Mouse (Mus musculus): ENCODE measurements around the gene Gm10697. TPM values are rescaled to one million over a fixed set of nuclear protein-coding genes. Genes with fewer than 3 reads are reported as not detected.
"Not testable (repeated sequence)": the region's sequence is repeated elsewhere in the genome, so short reads cannot be mapped to it uniquely, and the experiment has no call there.

Gm10697 gene
- polyA plus RNA-seq (2012; fragmentation: generic; extraction: Trizol), result not detected

- not testable (repeated sequence) for H3K36me3 ChIP-seq (ENCODE audit: control insufficient read depth, insufficient read depth); H3K4me2 ChIP-seq (ENCODE audit: low read depth)
Observed at GRCm38 (mm10) chr3:94072544-94072943, at the start of gene Gm10697. Gm10697 (minus strand) TSS chr3:94072644.

GRCm38 (mm10) chr3:94115071-94115470 lies 42.6 kb upstream of the Gm10697 start:
- H3K4me2 ChIP-seq (ENCODE audit: low read depth); H3ac ChIP-seq (ENCODE audit: control insufficient read depth, insufficient read length); H3K4me3 ChIP-seq; H3K79me2 ChIP-seq (ENCODE audit: control insufficient read depth, insufficient read depth); H3K36me3 ChIP-seq (ENCODE audit: control insufficient read depth, insufficient read depth); H3K27me3 ChIP-seq (ENCODE audit: control insufficient read depth, insufficient read depth, insufficient read length): not testable (repeated sequence)

More at GRCm38 (mm10) chr3:94072544-94072943, at the start of gene Gm10697:
- not testable (repeated sequence) for H3ac ChIP-seq (ENCODE audit: control insufficient read depth, insufficient read length); H3K4me3 ChIP-seq; H3K79me2 ChIP-seq (ENCODE audit: control insufficient read depth, insufficient read depth); H3K27me3 ChIP-seq (ENCODE audit: control insufficient read depth, insufficient read depth, insufficient read length)

GRCm38 (mm10) chr3:94054785-94055184 lies 17.7 kb downstream of the Gm10697 start, which contains the start of gene Gm9125:
Gm9125 (minus strand) TSS chr3:94054885.
- H3K36me3 ChIP-seq (ENCODE audit: control insufficient read depth, insufficient read depth); H3K79me2 ChIP-seq (ENCODE audit: control insufficient read depth, insufficient read depth); H3K4me3 ChIP-seq; H3K27me3 ChIP-seq (ENCODE audit: control insufficient read depth, insufficient read depth, insufficient read length); H3ac ChIP-seq (ENCODE audit: control insufficient read depth, insufficient read length); H3K4me2 ChIP-seq (ENCODE audit: low read depth): not testable (repeated sequence)

GRCm38 (mm10) chr3:94049566-94050121 lies 22.8 kb downstream of the Gm10697 start:
- H3K4me3 ChIP-seq; H3K4me2 ChIP-seq (ENCODE audit: low read depth); H3K36me3 ChIP-seq (ENCODE audit: control insufficient read depth, insufficient read depth); H3ac ChIP-seq (ENCODE audit: control insufficient read depth, insufficient read length); H3K27me3 ChIP-seq (ENCODE audit: control insufficient read depth, insufficient read depth, insufficient read length); H3K79me2 ChIP-seq (ENCODE audit: control insufficient read depth, insufficient read depth): not testable (repeated sequence)

GRCm38 (mm10) chr3:94038241-94038640 lies 34.2 kb downstream of the Gm10697 start:
- H3K79me2 ChIP-seq (ENCODE audit: control insufficient read depth, insufficient read depth); H3ac ChIP-seq (ENCODE audit: control insufficient read depth, insufficient read length); H3K36me3 ChIP-seq (ENCODE audit: control insufficient read depth, insufficient read depth); H3K4me3 ChIP-seq; H3K27me3 ChIP-seq (ENCODE audit: control insufficient read depth, insufficient read depth, insufficient read length); H3K4me2 ChIP-seq (ENCODE audit: low read depth): not testable (repeated sequence)

- H3K27me3 ChIP-seq (ENCODE audit: control insufficient read depth, insufficient read depth, insufficient read length); H3K79me2 ChIP-seq (ENCODE audit: control insufficient read depth, insufficient read depth); H3K4me3 ChIP-seq: not testable (repeated sequence)
Observed at GRCm38 (mm10) chr3:94034400-94034799, 38.0 kb downstream of the Gm10697 start.

More at GRCm38 (mm10) chr3:94034400-94034799, 38.0 kb downstream of the Gm10697 start:
- not testable (repeated sequence) for H3K36me3 ChIP-seq (ENCODE audit: control insufficient read depth, insufficient read depth); H3K4me2 ChIP-seq (ENCODE audit: low read depth); H3ac ChIP-seq (ENCODE audit: control insufficient read depth, insufficient read length)

Other genes starting within 250 kb of the Gm10697 start
- gene Tdpoz3, start 246.6 kb downstream of the Gm10697 start, polyA plus RNA-seq (2012; fragmentation: generic; extraction: Trizol), result not detected
- gene Gm9117, start 129.1 kb downstream of the Gm10697 start, polyA plus RNA-seq (2012; fragmentation: generic; extraction: Trizol), result not detected
- not detected for gene Tdpoz5, start 111.3 kb downstream of the Gm10697 start, polyA plus RNA-seq (2012; fragmentation: generic; extraction: Trizol)
- not detected for gene Gm9125, start 17.8 kb downstream of the Gm10697 start, polyA plus RNA-seq (2012; fragmentation: generic; extraction: Trizol)
- not detected for gene Gm10696, start 105.5 kb upstream of the Gm10697 start, polyA plus RNA-seq (2012; fragmentation: generic; extraction: Trizol)
- not detected for gene Gm5286, start 124.1 kb upstream of the Gm10697 start, polyA plus RNA-seq (2012; fragmentation: generic; extraction: Trizol)
- not detected for gene Gm4778, start 191.4 kb upstream of the Gm10697 start, polyA plus RNA-seq (2012; fragmentation: generic; extraction: Trizol)
- gene Them4, start 237.4 kb upstream of the Gm10697 start, polyA plus RNA-seq (2012; fragmentation: generic; extraction: Trizol), result 6.3 TPM

Data from myocyte (in vitro differentiated cells).